Mouse (Mus musculus): Measurements from ENCODE around the gene Med12. TPM values are rescaled to one million over a fixed set of nuclear protein-coding genes. Genes with fewer than 3 reads are reported as not detected.
"Not testable (repeated sequence)": the region's sequence is repeated elsewhere in the genome, so short reads cannot be mapped to it uniquely, and the experiment has no call there.

Med12 gene
- polyA plus RNA-seq, 1 experiment from 2014 or later, result 35.9 TPM

DNA sequence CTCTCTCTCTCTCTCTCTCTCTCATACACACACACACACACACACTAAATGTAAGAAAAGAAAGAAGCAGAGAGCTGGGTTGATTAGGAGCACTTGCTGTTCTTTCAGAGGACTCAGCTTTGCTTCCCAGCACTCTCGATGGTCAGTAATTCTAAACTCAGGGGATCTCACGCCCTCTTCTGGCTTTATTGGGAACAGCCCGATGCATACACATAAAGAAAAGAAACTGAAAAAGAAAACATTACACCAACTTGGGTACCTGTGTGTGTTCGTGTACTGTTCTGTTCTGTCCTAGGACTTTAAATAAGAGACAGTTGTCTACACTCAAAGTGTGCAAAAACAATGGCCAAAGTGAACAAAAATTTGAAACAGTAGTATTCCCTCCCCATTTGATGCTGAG is 64.8 kb downstream of the Med12 start:
- Histone ChIP-seq H3K27me3 (ENCODE audit: control insufficient read depth, insufficient read depth, low read length) (0 out of 2 replicates have a peak, but pooled peaks cover 2% of the 10 kb centered on the region), H3K27ac (ENCODE audit: low read depth, low read length) (no peak overlapping the region), H3K4me2 (no peak overlapping the region), H3K36me3 (ENCODE audit: control insufficient read depth, insufficient read depth, low read length) (no peaks in the 10 kb centered on the region), H3K4me3 (ENCODE audit: low read depth, low read length) (no peak overlapping the region), H3K9ac (ENCODE audit: low read depth, low read length) (no peak overlapping the region), H3K9me3 (replicated peaks; ENCODE audit: control insufficient read depth, low read length) (no peaks in the 10 kb centered on the region), H3K4me1 (ENCODE audit: control insufficient read depth, insufficient read depth, low read length) (no peaks in the 10 kb centered on the region)
- 45% methylated on average over 4 of the region's 4 CpGs for WGBS (ENCODE audit: insufficient replicate concordance)
- ATAC-seq (replicated peaks; ENCODE audit: insufficient number of reproducible peaks, low FRiP score, low TSS enrichment), result no peak

DNA sequence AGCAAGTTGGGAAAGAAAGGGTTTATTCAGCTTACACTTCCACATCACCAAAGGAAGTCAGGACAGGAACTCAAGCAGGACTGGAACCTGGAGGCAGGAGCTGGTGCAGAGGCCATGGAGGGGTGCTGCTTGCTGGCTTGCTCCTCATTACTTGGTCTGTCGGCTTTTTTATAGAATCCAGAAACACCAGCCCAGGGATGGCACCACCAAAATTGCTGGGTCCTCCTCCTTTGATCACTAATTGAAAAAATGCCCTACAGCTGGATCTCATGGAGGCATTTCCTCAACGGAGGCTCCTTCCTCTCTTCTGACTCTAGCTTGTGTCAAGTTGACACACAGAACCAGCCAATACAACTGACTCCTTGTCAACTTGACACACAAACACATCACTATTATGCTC is 69.0 kb downstream of the Med12 start:
- not testable (repeated sequence) for H3K4me3 ChIP-seq (ENCODE audit: low read depth, low read length); ATAC-seq (replicated peaks; ENCODE audit: insufficient number of reproducible peaks, low FRiP score, low TSS enrichment); H3K36me3 ChIP-seq (ENCODE audit: control insufficient read depth, insufficient read depth, low read length); H3K4me2 ChIP-seq; H3K27ac ChIP-seq (ENCODE audit: low read depth, low read length); H3K9me3 ChIP-seq (replicated peaks; ENCODE audit: control insufficient read depth, low read length); H3K27me3 ChIP-seq (ENCODE audit: control insufficient read depth, insufficient read depth, low read length); H3K9ac ChIP-seq (ENCODE audit: low read depth, low read length); H3K4me1 ChIP-seq (ENCODE audit: control insufficient read depth, insufficient read depth, low read length)
- WGBS (ENCODE audit: insufficient replicate concordance), result 78% methylated on average over 2 of the region's 2 CpGs

DNA sequence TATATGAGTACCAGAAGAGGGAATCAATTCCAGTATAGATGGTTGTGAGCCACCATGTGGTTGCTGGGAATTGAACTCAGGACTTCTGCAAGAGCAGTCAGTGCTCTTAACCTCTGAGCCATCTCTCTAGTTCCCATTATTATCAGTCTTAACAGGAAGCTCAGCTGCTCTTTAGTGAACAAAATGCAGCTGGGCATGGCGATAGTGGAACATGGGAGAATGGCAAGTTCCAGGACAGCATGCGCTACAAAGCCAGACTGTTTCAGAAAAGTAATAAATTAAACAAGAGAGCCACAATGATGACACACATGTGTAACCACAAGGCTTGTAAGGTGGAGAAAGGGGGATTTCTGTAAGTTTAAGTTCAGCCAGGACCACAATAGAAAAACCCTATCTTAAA is 71.6 kb downstream of the Med12 start:
- no peaks in the 10 kb centered on the region for H3K4me1 ChIP-seq (ENCODE audit: control insufficient read depth, insufficient read depth, low read length)
- no peak overlapping the region for H3K4me3 ChIP-seq (ENCODE audit: low read depth, low read length)
- no peak overlapping the region for H3K27ac ChIP-seq (ENCODE audit: low read depth, low read length)
- no peaks in the 10 kb centered on the region for H3K9me3 ChIP-seq (replicated peaks; ENCODE audit: control insufficient read depth, low read length)
- H3K36me3 ChIP-seq (ENCODE audit: control insufficient read depth, insufficient read depth, low read length), result no peaks in the 10 kb centered on the region
- 82% methylated on average over 2 of the region's 2 CpGs for WGBS (ENCODE audit: insufficient replicate concordance)
- ATAC-seq (replicated peaks; ENCODE audit: insufficient number of reproducible peaks, low FRiP score, low TSS enrichment), result no peak
- H3K9ac ChIP-seq (ENCODE audit: low read depth, low read length), result no peak overlapping the region
- no peaks in the 10 kb centered on the region for H3K27me3 ChIP-seq (ENCODE audit: control insufficient read depth, insufficient read depth, low read length)
- H3K4me2 ChIP-seq, result no peak overlapping the region

DNA sequence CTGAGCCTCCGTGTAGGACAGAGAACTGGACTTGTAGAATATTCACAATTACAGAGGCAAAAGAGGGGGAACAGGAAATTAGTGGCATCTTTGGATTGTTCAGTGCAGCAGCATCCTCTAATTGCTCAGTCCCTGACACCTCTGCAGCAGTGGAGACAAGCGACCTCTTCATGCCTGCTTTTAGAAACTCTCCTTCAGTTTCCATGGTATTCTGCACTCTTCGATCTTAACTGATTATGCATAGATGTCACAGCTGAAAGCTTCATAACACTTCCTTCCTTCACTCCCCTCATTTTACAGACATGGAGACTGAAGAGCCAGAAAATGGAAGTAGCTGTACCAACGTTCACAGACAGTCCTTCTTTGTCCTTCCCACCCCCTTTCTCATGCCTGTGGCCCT is 72.6 kb downstream of the Med12 start:
- Histone ChIP-seq H3K27ac (ENCODE audit: low read depth, low read length) (no peak overlapping the region), H3K4me2 (no peak overlapping the region), H3K36me3 (ENCODE audit: control insufficient read depth, insufficient read depth, low read length) (no peaks in the 10 kb centered on the region), H3K27me3 (ENCODE audit: control insufficient read depth, insufficient read depth, low read length) (no peaks in the 10 kb centered on the region), H3K4me3 (ENCODE audit: low read depth, low read length) (no peak overlapping the region), H3K4me1 (ENCODE audit: control insufficient read depth, insufficient read depth, low read length) (no peaks in the 10 kb centered on the region), H3K9ac (ENCODE audit: low read depth, low read length) (no peak overlapping the region), H3K9me3 (replicated peaks; ENCODE audit: control insufficient read depth, low read length) (no peaks in the 10 kb centered on the region)
- WGBS (ENCODE audit: insufficient replicate concordance), result 49% methylated on average over 4 of the region's 4 CpGs
- no peak for ATAC-seq (replicated peaks; ENCODE audit: insufficient number of reproducible peaks, low FRiP score, low TSS enrichment)

Other genes starting within 250 kb of the Med12 start
- gene Tex11, start 214.4 kb upstream of the Med12 start, polyA plus RNA-seq (2014; fragmentation: Nextera tagmentation; extraction: Ambion mirVana), result 0.11 TPM in 1 of 2 replicates, not detected in the other
- 0.36 and 0.41 TPM in 2 replicates for gene Slc7a3, start 188.0 kb upstream of the Med12 start, polyA plus RNA-seq (2014; fragmentation: Nextera tagmentation; extraction: Ambion mirVana)
- 39.0 and 48.5 TPM in 2 replicates for gene Snx12, start 51.5 kb upstream of the Med12 start, polyA plus RNA-seq (2014; fragmentation: Nextera tagmentation; extraction: Ambion mirVana)
- gene Foxo4, start 19.5 kb upstream of the Med12 start, polyA plus RNA-seq (2014; fragmentation: Nextera tagmentation; extraction: Ambion mirVana), result 2.8 and 2.9 TPM in 2 replicates
- not detected in 2 replicates for gene Gm614, start 10.0 kb upstream of the Med12 start, polyA plus RNA-seq (2014; fragmentation: Nextera tagmentation; extraction: Ambion mirVana)
- 12.2 and 14.4 TPM in 2 replicates for gene Il2rg, start 5.8 kb upstream of the Med12 start, polyA plus RNA-seq (2014; fragmentation: Nextera tagmentation; extraction: Ambion mirVana)
- not detected in 2 replicates for gene Gm20489, start 5.0 kb upstream of the Med12 start, polyA plus RNA-seq (2014; fragmentation: Nextera tagmentation; extraction: Ambion mirVana)
- 2.3 and 3.6 TPM in 2 replicates for gene Nlgn3, start 25.1 kb downstream of the Med12 start, polyA plus RNA-seq (2014; fragmentation: Nextera tagmentation; extraction: Ambion mirVana)
- gene Gjb1, start 102.3 kb downstream of the Med12 start, polyA plus RNA-seq (2014; fragmentation: Nextera tagmentation; extraction: Ambion mirVana), result 0.18 and 0.94 TPM in 2 replicates
- gene Zmym3, start 146.8 kb downstream of the Med12 start, polyA plus RNA-seq (2014; fragmentation: Nextera tagmentation; extraction: Ambion mirVana), result 22.1 and 22.4 TPM in 2 replicates
- gene Nono, start 155.3 kb downstream of the Med12 start, polyA plus RNA-seq (2014; fragmentation: Nextera tagmentation; extraction: Ambion mirVana), result 271 and 358 TPM in 2 replicates
- gene Itgb1bp2, start 175.1 kb downstream of the Med12 start, polyA plus RNA-seq (2014; fragmentation: Nextera tagmentation; extraction: Ambion mirVana), result 77.6 and 82.9 TPM in 2 replicates